Mouse (Mus musculus): ENCODE results near the gene Bhmt2.

The Bhmt2 gene

GRCm38 (mm10) chr13:93639636-93640035 lies 34.5 kb downstream of the Bhmt2 start:
- DNase-seq (ENCODE audit: low spot score in 2 of 2), result no peak

DNA sequence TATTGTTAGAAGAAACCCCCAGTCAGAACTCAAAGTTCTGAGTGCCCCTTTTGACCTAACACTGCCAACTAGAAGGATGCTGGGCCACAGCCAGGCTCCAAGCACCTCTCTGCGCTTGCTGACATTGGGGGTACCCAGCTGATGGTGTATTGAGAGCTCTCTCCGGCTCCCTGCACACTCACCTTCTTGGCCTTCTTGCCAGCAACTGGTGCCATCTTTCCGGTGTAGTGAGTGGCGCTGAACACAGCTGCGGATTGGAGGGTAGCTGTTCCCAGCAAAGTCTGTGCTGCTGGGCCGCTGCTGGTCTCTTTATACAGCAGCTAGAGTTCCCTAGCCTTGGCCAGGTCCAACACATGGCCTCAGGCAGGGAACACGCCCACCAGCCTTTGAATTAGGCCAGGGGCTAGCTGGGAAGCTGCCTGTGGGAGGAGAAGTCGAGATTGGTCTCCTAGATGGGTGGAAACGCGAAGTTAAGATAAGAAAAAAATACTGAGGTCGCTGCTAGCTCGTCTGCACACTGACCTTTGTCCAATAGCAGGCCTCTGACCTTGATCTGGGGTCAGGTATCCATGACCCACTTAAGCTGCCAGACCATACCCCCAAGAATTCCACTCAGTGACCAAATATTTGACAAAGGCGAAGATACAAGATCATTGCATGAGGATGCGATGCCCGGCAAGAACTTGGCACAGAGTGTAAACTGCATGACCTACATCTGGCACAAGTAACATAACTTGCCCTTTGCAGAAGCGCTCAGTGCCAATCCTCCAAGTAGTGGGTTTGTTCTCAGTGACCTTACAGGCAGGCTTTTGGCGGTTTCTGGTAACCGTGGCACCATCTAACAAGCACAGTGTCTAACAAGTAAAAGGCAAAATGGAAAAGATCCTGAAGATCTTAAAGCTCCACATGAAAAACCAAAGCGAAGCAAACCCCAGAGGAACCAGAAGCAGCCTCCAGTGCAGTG lies 36.5 kb downstream of the Bhmt2 start, which contains the start of gene Bhmt:
TSS of gene Bhmt (minus strand) at position 680 of the 964 bp plus-strand sequence.
- no peak for DNase-seq (ENCODE audit: low spot score in 2 of 2)

DNA sequence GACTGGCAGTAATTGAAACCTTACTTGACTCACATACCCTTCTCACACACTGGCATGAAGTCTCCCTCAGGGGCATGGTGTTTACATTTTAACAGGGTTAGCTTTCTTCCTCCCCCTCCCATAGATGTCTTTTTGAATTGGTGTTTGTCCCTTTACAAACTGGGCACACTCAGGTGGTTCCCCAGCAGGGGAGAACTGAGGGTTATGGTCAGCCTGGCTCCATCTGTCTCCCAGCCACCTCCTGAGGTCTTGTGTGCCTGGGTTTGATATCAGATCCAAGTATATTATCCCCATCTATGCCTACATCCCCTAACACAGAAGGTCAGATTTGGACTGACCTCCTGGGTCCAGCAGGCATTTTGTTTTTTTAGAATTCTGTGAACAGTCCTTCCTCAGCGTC lies 37.5 kb downstream of the Bhmt2 start:
- DNase-seq (ENCODE audit: low spot score in 2 of 2), result no peak

DNA sequence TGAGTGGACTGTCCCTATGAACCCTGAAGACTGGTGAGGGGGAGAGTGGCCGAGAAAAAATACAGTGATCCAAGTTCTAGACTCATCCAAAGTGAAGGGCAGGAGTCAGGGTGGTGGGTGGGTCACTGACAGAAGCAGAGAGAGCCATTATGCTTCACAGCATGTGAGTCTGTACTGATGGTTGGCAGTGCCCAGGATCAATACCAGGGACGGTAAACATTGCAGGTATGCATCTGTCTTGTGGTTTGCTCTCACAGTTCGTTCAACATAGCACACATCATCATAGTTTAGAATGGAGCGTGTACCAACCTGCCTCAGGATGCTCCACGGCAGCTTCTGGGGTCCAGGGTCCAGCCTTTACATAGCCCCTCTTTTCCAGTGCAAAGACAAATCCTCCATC lies 41.2 kb downstream of the Bhmt2 start:
- no peak for DNase-seq (ENCODE audit: low spot score in 2 of 2)

- DNase-seq (ENCODE audit: low spot score in 2 of 2), result no peak
Observed at GRCm38 (mm10) chr13:93630941-93631705, 43.0 kb downstream of the Bhmt2 start.

- DNase-seq (ENCODE audit: low spot score in 2 of 2), result no peak
Observed at GRCm38 (mm10) chr13:93628861-93629260, 45.2 kb downstream of the Bhmt2 start.

DNA sequence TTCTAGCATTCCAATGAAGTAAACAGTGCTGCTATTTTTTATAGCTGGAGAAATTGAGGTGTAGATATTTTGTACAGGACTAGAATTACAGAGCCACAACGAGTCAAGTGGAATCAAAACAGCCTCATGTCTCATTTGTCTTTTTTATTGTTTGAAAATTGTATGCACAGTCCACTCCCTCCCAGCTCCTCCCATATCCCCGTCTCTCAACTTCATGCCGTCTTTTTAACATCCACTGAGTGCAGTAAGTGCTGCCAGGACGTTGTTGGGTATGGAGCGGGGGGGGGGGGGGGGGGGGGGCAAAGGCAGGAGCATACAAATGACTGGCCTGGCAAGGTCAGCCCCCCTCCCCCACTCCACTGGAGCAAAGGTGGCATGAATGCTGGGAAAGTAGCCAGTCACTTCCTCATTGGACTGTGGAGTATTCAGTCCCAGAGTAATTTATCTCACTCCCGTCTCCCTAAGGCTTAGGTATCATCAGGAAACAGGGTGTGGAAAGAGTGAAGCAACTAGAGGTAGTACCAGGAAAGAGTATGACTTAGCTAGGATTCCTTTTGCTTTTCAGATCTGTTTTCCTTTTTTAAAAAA lies 59.6 kb downstream of the Bhmt2 start:
- DNase-seq (ENCODE audit: low spot score in 2 of 2), result no peak

DNA sequence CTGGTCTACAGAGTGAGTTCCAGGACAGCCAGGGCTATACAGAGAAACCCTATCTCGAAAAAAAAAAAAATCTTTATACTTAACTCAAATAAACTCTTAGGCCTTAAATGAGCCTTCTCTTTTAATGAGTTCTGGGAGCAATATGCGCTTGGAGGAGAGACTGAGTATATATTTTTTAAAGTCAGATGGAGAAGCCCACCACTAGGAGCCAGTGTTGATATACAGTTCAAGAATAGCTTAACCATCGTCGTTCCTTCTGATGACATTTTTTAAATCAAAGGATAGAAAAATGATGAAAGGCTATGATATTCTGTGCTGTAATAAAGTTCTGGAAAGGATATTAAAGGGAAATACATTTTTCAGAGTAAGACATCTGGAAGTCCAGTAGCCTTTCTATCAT lies 60.3 kb downstream of the Bhmt2 start:
- DNase-seq (ENCODE audit: low spot score in 2 of 2), result no peak

GRCm38 (mm10) chr13:93612660-93613607 lies 61.2 kb downstream of the Bhmt2 start:
- peak; percentile 69 to 81 for DNase-seq (ENCODE audit: low spot score in 2 of 2)

- no peak for DNase-seq (ENCODE audit: low spot score in 2 of 2)
Observed at GRCm38 (mm10) chr13:93608476-93608875, 65.6 kb downstream of the Bhmt2 start.

GRCm38 (mm10) chr13:93607701-93608100 lies 66.4 kb downstream of the Bhmt2 start:
- DNase-seq (ENCODE audit: low spot score in 2 of 2), result no peak

- no peak for DNase-seq (ENCODE audit: low spot score in 2 of 2)
Observed at GRCm38 (mm10) chr13:93606868-93607578, 67.1 kb downstream of the Bhmt2 start.
